ENCODE assay signal across 27 mouse cellular contexts in the genomic region with DNA sequence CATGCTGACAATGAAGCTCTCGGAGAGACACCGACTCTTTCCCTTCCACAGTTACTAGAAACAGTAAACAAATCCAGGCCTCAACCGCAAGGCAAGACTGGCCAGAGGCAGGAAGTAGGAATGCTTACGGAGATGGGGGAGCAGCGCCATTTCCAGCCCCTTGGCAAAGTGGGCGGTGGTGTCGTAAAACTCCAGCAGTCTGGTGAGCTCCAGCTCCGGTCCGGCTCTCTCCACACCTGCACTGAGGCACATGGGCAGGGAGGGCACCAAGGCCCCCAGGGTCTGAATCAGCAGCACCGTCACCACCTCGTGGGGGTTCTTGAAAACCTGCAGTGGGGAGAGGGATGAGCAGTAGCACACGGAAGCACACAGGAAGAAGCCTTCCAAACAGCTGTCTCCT. TPM values are rescaled to one million over a fixed set of nuclear protein-coding genes. Genes with fewer than 3 reads are reported as not detected.
A peak's percentile ranks its signal among the peaks of the same experiment; 100 is the strongest.
DNase-seq lines count a peak whose midpoint lies in the region; ATAC-seq lines count a peak whose summit lies in the region.
"Had no signal": no experiment of that assay in that cellular context is flagged by ENCODE, and none has a peak within 500 bp of the region (broad histone marks: within the 10 kb centered on the region; RNA-seq: fewer than 3 reads in every experiment).

No protein-coding gene starts in this region.

- WGBS in embryonic facial prominence, embryonic 14.5 days = 67% methylated on average over 12 of the region's 12 CpGs
- 86% methylated on average over 12 of the region's 12 CpGs for WGBS in embryonic facial prominence, embryonic 10.5 days
- WGBS in limb, embryonic 10.5 days = 60% methylated on average over 12 of the region's 12 CpGs
- WGBS in limb, embryonic 15.5 days = 18% methylated on average over 12 of the region's 12 CpGs

- H3K9me3 ChIP-seq in embryonic facial prominence, embryonic 14.5 days (ENCODE audit: control insufficient read depth, low read length) = no peaks in the 10 kb centered on the region
- H3K9me3 ChIP-seq in embryonic facial prominence, embryonic 10.5 days = no peaks in the 10 kb centered on the region
- H3K9me3 ChIP-seq in limb, embryonic 10.5 days (replicated peaks) = no peaks in the 10 kb centered on the region
- H3K9me3 ChIP-seq in limb, embryonic 15.5 days = no peaks in the 10 kb centered on the region
- H3K9me3 ChIP-seq: forebrain, embryonic 10.5 days; forebrain, embryonic 15.5 days; heart, embryonic 13.5 days had no signal

- H3K4me2 ChIP-seq in embryonic facial prominence, embryonic 14.5 days (ENCODE audit: low read depth, low read length) = no peak overlapping the region
- no peak overlapping the region for H3K4me2 ChIP-seq in limb, embryonic 15.5 days
- H3K4me2 ChIP-seq: forebrain, embryonic 15.5 days; heart, embryonic 13.5 days; lung, embryonic 14.5 days; midbrain, embryonic 11.5 days had no signal

- no peaks in the 10 kb centered on the region for H3K27me3 ChIP-seq in embryonic facial prominence, embryonic 14.5 days (replicated peaks; ENCODE audit: control insufficient read depth, insufficient read depth, low read length)
- H3K27me3 ChIP-seq in embryonic facial prominence, embryonic 10.5 days (replicated peaks; ENCODE audit: low read depth, poor library complexity, severe bottlenecking) = no peaks in the 10 kb centered on the region
- no peaks in the 10 kb centered on the region for H3K27me3 ChIP-seq in limb, embryonic 10.5 days (ENCODE audit: low read depth, poor library complexity, severe bottlenecking)
- no peaks in the 10 kb centered on the region for H3K27me3 ChIP-seq in limb, embryonic 15.5 days
- H3K27me3 ChIP-seq: CH12.LX; forebrain, embryonic 15.5 days; heart, embryonic 13.5 days had no signal

- no peak for ATAC-seq in embryonic facial prominence, embryonic 14.5 days (ENCODE audit: low read depth)
- ATAC-seq in limb, embryonic 15.5 days (ENCODE audit: insufficient number of reproducible peaks, low FRiP score, low TSS enrichment, low read depth) = peak; percentile 67; the same call in 1 of the 2 replicates
- no peak for ATAC-seq in megakaryocyte progenitor cell, adult 5-6 weeks (replicated peaks; ENCODE audit: poor library complexity)
- ATAC-seq: activated CD4-positive, CD25-positive, alpha-beta regulatory T cell, adult 4 months; forebrain, embryonic 15.5 days; midbrain, embryonic 16.5 days had no signal

- H3K4me1 ChIP-seq in embryonic facial prominence, embryonic 14.5 days (ENCODE audit: control insufficient read depth, insufficient read depth, low read length) = no peaks in the 10 kb centered on the region
- 0 out of 2 replicates have a peak, but pooled peaks cover 2% of the 10 kb centered on the region for H3K4me1 ChIP-seq in embryonic facial prominence, embryonic 10.5 days
- H3K4me1 ChIP-seq in limb, embryonic 10.5 days = peaks cover 17% of the 10 kb centered on the region
- H3K4me1 ChIP-seq in limb, embryonic 15.5 days = peaks cover 12% of the 10 kb centered on the region
- H3K4me1 ChIP-seq: forebrain, embryonic 10.5 days; forebrain, embryonic 15.5 days; heart, embryonic 13.5 days had no signal

- peaks cover 31% of the 10 kb centered on the region for H3K36me3 ChIP-seq in embryonic facial prominence, embryonic 14.5 days (ENCODE audit: control insufficient read depth, insufficient read depth, low read length)
- peaks cover 26% of the 10 kb centered on the region for H3K36me3 ChIP-seq in embryonic facial prominence, embryonic 10.5 days (replicated peaks)
- H3K36me3 ChIP-seq in limb, embryonic 10.5 days = peaks cover 13% of the 10 kb centered on the region
- peaks cover 34% of the 10 kb centered on the region for H3K36me3 ChIP-seq in limb, embryonic 15.5 days

- H3K4me3 ChIP-seq in embryonic facial prominence, embryonic 14.5 days (ENCODE audit: low read depth, low read length) = no peak overlapping the region
- no peak overlapping the region for H3K4me3 ChIP-seq in embryonic facial prominence, embryonic 10.5 days
- no peak overlapping the region for H3K4me3 ChIP-seq in limb, embryonic 10.5 days
- H3K4me3 ChIP-seq in limb, embryonic 15.5 days = no peak overlapping the region
- H3K4me3 ChIP-seq: forebrain, embryonic 10.5 days; forebrain, embryonic 15.5 days; gastrocnemius, adult 2 months; heart, embryonic 13.5 days; layer of hippocampus, adult 2 months had no signal

- peak overlapping the region; percentile 48; the same call in 1 of the 2 replicates for H3K27ac ChIP-seq in embryonic facial prominence, embryonic 14.5 days (replicated peaks; ENCODE audit: low read depth, low read length)
- H3K27ac ChIP-seq in embryonic facial prominence, embryonic 10.5 days (replicated peaks) = no peak overlapping the region
- H3K27ac ChIP-seq in limb, embryonic 10.5 days = peak overlapping the region; percentile 74
- H3K27ac ChIP-seq in limb, embryonic 15.5 days = no peak overlapping the region
- H3K27ac ChIP-seq: forebrain, embryonic 10.5 days; forebrain, embryonic 15.5 days; gastrocnemius, adult 2 months; heart, embryonic 13.5 days; layer of hippocampus, adult 2 months; liver, embryonic 14.5 days had no signal

- H3K9ac ChIP-seq in embryonic facial prominence, embryonic 14.5 days (ENCODE audit: low read depth, low read length) = no peak overlapping the region
- H3K9ac ChIP-seq in limb, embryonic 15.5 days = no peak overlapping the region
- H3K9ac ChIP-seq: forebrain, embryonic 15.5 days; heart, embryonic 13.5 days; liver, embryonic 14.5 days; lung, embryonic 14.5 days had no signal

- no peak for DNase-seq in embryonic facial prominence, embryonic 14.5 days (ENCODE audit: low spot score)
- no peak for DNase-seq in embryonic facial prominence, embryonic 10.5 days (ENCODE audit: low spot score)
- DNase-seq in forelimb bud, embryonic 11.5 days (ENCODE audit: low read depth, low spot score) = peak; percentile 30
- peak; percentile 36 for DNase-seq in limb, embryonic 10.5 days (ENCODE audit: low spot score)
- no peak for DNase-seq in gastrocnemius, adult 8-10 months (ENCODE audit: low spot score in 2 of 2)
- no peak for DNase-seq in c-Kit-positive CD71-positive TER-119-positive erythroid progenitor cells, embryonic 14.5 days (ENCODE audit: low spot score)
- DNase-seq: adrenal gland, adult 2 months; adrenal gland, postnatal 36 days; cerebellum, adult 2 months; cerebellum, postnatal 14 days; gastrocnemius, adult 2 months; heart, postnatal 10 days; kidney, adult 8-10 months; left cerebral cortex, postnatal 4 days; lung, embryonic 14.5 days; right cerebral cortex, postnatal 4 days had no signal

RNA-seq across cellular contexts. Expression of a gene that starts 25.7 kb away (rescaled TPM):
- 11.4 and 14.4 TPM in 2 replicates for polyA plus RNA-seq in embryonic facial prominence, embryonic 14.5 days (2014; fragmentation: Nextera tagmentation; extraction: Ambion mirVana)
- polyA plus RNA-seq in embryonic facial prominence, embryonic 10.5 days (2016; fragmentation: Nextera tagmentation; extraction: Ambion mirVana) = 22.0 and 23.0 TPM in 2 replicates
- 22.8 and 24.8 TPM in 2 replicates for polyA plus RNA-seq in limb, embryonic 10.5 days (2016; fragmentation: Nextera tagmentation; extraction: Ambion mirVana)
- polyA plus RNA-seq in limb, embryonic 15.5 days (2015; fragmentation: Nextera tagmentation; extraction: Ambion mirVana) = 24.8 and 26.6 TPM in 2 replicates
- total RNA-seq in gastrocnemius, adult 8-10 months (2022) = 10 to 100 TPM; 11.1 to 11.9 (median 11.6) TPM
- 15.1 and 17.9 TPM in 2 replicates for total RNA-seq in megakaryocyte progenitor cell, adult 5-6 weeks (2015)
- 16.7 and 19.2 TPM in 2 replicates for total RNA-seq in megakaryocyte progenitor cell, adult 5-6 weeks (2017)

Comparison
In these comparisons a context has a peak if more than half of its experiments do, and no peak if none do; other contexts are left out.
1. H3K27ac ChIP-seq: peak in embryonic facial prominence, embryonic 14.5 days (single experiment) and limb, embryonic 10.5 days (single experiment); none in embryonic facial prominence, embryonic 10.5 days (single experiment) and limb, embryonic 15.5 days (single experiment).
2. DNase-seq: peak in forelimb bud, embryonic 11.5 days (single experiment) and limb, embryonic 10.5 days (single experiment); none in embryonic facial prominence, embryonic 14.5 days (single experiment), embryonic facial prominence, embryonic 10.5 days (single experiment), gastrocnemius, adult 8-10 months (0 of 2) and c-Kit-positive CD71-positive TER-119-positive erythroid progenitor cells, embryonic 14.5 days (single experiment).